9 mouse cellular contexts compared by ENCODE assay signal in genomic region chr12:110278853-110279252, GRCm38 (mm10). TPM values are rescaled to one million over a fixed set of nuclear protein-coding genes. Genes with fewer than 3 reads are reported as not detected.
DNase-seq lines count a peak whose midpoint lies in the region; ATAC-seq lines count a peak whose summit lies in the region.
"Had no signal": no experiment of that assay in that cellular context is flagged by ENCODE, and none has a peak within 500 bp of the region (broad histone marks: within the 10 kb centered on the region; RNA-seq: fewer than 3 reads in every experiment).

Gene Dio3, plus strand, starts transcription at chr12:110279068.

- peak; percentile 22; the same call in 1 of the 2 replicates for ATAC-seq in granulocyte monocyte progenitor cell, adult 5-6 weeks (replicated peaks; ENCODE audit: poor library complexity, severe bottlenecking)

- H3K36me3 ChIP-seq in heart, embryonic 10.5 days, result no peaks in the 10 kb centered on the region

- H3K27ac ChIP-seq in heart, embryonic 10.5 days, result no peak within 1 kb of the TSS

- no peaks in the 10 kb centered on the region for H3K9me3 ChIP-seq in heart, embryonic 10.5 days

- WGBS in heart, embryonic 10.5 days, result under 1% methylated on average over 34 of the region's 34 CpGs

- H3K27me3 ChIP-seq in heart, embryonic 10.5 days (ENCODE audit: insufficient read depth, poor library complexity, severe bottlenecking), result peaks cover 100% of the 10 kb centered on the region

- peak within 1 kb of the TSS; percentile 55 for H3K4me3 ChIP-seq in heart, embryonic 10.5 days

- DNase-seq in heart, embryonic 10.5 days (ENCODE audit: low spot score), result no peak
- no peak for DNase-seq in heart, adult 8-10 months (ENCODE audit: low spot score)
- DNase-seq in kidney, postnatal 10 days, result peak; percentile 70
- DNase-seq in lung, postnatal 36 days, result peak; percentile 58
- peak; percentile 15 for DNase-seq in testis, postnatal 14 days (ENCODE audit: low spot score)
- DNase-seq in cerebellum, adult 8-10 months, result no peak
- no peak for DNase-seq in layer of hippocampus, postnatal 36 days

- peaks cover 20% of the 10 kb centered on the region for H3K4me1 ChIP-seq in heart, embryonic 10.5 days

RNA-seq across cellular contexts. Expression of gene Dio3, which starts in this region (rescaled TPM):
- 0.25 and 0.47 TPM in 2 replicates for polyA plus RNA-seq in heart, embryonic 10.5 days (2016; fragmentation: Nextera tagmentation; extraction: Ambion mirVana)
- total RNA-seq in heart, adult 8-10 months (2022), result not detected
- total RNA-seq in granulocyte monocyte progenitor cell, adult 5-6 weeks (2014; fragmentation: Nextera tagmentation), result not detected in 2 replicates
- total RNA-seq in granulocyte monocyte progenitor cell, adult 5-6 weeks (2017), result not detected in 2 replicates
- 1 to 10 TPM; 4.2 to 4.4 TPM for total RNA-seq in layer of hippocampus, postnatal 36 days (2021)
- total RNA-seq: heart, postnatal 36 days had no signal

Comparison
In these comparisons a context has a peak if more than half of its experiments do, and no peak if none do; other contexts are left out.
1. RNA of gene Dio3 (total RNA-seq): 4.2 to 4.4 TPM in layer of hippocampus, postnatal 36 days; not detected in heart, adult 8-10 months and not detected in granulocyte monocyte progenitor cell, adult 5-6 weeks; every median in the first group is over 4 times any median in the second.
2. Peak in ATAC-seq in granulocyte monocyte progenitor cell, adult 5-6 weeks; RNA of the gene not detected or under 1 TPM.
3. DNase-seq: peak in kidney, postnatal 10 days (single experiment), lung, postnatal 36 days (single experiment) and testis, postnatal 14 days (single experiment); none in heart, embryonic 10.5 days (single experiment), heart, adult 8-10 months (single experiment), cerebellum, adult 8-10 months (single experiment) and layer of hippocampus, postnatal 36 days (0 of 2).